Mouse (Mus musculus): ENCODE data around the gene Ptprr.

The Ptprr gene

DNA sequence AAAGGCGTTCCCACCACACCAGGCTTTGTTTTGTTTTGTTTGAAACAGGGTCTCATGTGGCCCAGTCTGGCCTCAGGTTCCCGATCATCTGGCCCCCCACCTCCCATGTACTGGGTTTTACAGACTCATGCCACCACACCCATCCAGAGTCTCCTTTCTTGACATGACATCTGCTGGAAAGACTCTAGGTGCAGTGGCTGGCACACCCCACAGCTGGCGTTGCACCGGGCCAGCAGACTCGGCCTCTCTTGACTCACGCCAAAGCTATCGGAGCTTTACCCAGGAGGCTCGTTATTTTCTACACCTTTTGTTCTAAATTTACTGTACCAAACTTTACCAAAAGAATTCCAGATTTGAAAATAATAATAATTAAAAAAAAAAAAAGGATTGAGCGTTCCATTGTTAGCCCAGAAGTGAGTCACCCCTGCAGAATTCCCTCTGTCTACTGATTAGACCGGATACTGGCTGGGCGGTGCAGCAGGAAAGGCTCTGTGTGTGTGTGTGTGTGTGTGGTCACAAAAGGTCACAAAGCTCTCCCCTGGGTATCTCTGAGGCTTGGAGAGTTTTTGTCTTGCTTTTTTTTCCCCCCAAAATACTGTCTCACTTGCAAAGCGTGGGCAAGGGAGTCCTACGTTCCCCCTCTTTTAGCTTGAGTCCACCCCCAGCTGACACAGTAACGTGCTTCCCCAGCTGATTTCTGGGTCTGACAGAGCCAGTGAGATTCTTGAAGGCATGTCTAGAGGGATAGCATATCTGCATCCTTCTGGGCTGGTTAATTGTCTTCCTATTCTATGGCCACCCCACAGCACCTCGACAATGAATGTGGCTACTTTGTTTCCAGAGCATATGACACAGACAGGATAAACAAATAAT lies 248.8 kb downstream of the Ptprr start:
- DNase-seq (ENCODE audit: low spot score), result peak; percentile 70

GRCm38 (mm10) chr10:116267434-116267822 lies 249.4 kb downstream of the Ptprr start:
- DNase-seq (ENCODE audit: low spot score), result no peak

- DNase-seq (ENCODE audit: low spot score), result no peak
Measured at GRCm38 (mm10) chr10:116268343-116268742, 250.3 kb downstream of the Ptprr start.

GRCm38 (mm10) chr10:116270646-116271469 lies 252.8 kb downstream of the Ptprr start:
- DNase-seq (ENCODE audit: low spot score), result peak; percentile 35

- DNase-seq (ENCODE audit: low spot score), result no peak
Measured at GRCm38 (mm10) chr10:116271470-116271915, 253.5 kb downstream of the Ptprr start.

- no peak for DNase-seq (ENCODE audit: low spot score)
Measured at GRCm38 (mm10) chr10:116272156-116272555, 254.1 kb downstream of the Ptprr start.

DNA sequence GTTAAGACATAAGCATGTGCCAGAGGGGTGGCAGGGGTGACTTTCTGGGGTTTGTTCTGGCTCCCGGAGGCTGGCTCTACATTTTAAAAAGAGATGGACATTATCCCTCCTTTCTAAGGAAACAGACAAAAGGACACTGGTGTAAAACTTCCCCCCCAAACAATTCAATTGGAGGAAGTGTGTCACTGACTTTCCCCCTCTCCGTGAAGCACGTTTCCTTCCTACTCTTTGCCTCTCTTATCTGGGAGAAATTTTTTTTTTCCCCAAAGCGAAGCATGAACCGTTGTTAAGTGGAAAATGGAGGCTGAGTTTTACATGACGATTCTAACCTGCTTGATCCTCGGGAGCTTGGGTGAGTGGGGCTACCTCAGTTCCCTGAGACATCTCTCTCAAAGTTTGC lies 257.3 kb downstream of the Ptprr start, which contains the start of gene Ptprb:
TSS of gene Ptprb (plus strand) at position 244 of the 400 bp plus-strand sequence.
- no peak for DNase-seq (ENCODE audit: low spot score)

DNA sequence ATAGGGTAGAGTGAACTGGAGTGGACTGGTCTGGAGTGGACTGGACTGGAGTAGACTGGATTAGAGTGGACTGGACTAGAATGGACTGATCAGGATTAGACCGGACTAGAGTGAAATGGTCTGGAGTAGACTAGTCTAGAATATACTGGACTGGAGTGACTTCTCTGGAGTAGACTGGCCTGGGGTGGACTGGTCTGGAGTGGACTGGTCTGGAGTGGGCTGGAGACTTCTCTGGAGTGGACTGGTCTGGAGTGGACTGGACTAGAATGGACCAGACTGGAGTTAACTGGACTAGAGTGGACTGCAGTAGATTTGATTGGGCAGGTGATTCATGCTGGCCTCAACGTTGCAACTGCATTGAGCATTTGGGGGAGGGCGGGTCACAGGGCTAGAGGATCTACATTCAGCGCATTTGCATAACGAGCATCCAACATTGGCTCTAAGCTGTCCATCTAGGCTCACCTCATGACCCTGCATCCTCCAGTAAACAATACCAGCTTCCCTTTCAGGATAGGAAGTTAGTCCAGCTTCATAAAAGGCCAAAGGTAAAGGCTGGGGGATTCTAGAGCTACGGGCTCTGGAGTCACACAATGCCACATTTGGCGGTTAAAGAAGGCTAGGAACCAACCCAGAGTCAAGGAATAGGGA lies 268.8 kb downstream of the Ptprr start:
- no peak for DNase-seq (ENCODE audit: low spot score)

- DNase-seq (ENCODE audit: low spot score), result peak; percentile 71
Measured at GRCm38 (mm10) chr10:116288130-116288529, 270.1 kb downstream of the Ptprr start.

GRCm38 (mm10) chr10:116290483-116290882 lies 272.5 kb downstream of the Ptprr start:
- DNase-seq (ENCODE audit: low spot score), result no peak

GRCm38 (mm10) chr10:116291153-116291755 lies 273.2 kb downstream of the Ptprr start:
- no peak for DNase-seq (ENCODE audit: low spot score)

DNA sequence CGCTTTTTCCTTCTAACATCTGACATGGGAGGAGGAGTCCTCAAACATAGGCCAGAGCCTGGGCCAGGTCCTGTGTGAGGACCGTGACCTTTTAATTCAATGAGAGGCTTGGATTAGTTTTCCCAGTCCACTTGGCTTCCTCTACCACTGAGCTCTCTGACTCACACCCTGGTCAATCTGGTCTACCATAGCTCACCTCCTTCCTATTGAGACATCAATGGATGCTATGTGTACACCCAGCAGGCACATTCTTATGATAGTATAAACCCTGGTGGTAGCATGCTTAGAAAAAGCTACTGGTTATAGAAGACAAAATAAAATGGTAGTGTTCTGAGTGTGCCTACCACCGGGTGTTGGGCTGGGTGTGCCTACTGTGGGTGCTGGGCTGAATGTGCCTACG lies 278.4 kb downstream of the Ptprr start:
- no peak for DNase-seq (ENCODE audit: low spot score)

DNA sequence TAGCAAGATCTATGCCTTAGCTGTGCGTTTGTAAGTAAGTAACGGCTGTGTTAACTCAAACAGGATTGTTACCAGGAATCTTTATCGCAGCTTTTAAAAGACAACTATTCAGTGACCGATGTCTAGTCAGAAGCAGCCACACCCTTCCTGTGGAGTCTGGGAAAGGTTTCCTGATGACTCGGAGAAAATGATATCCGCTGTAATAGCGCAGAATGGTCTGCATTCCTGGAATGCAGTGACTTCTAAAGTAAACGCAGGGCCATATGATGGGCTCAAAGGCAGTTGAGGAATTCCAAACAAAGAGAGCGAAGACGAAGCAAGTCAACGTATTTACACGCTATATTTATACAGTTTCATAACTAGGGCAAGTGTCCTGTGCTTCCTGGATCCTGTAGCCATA lies 279.8 kb downstream of the Ptprr start:
- peak; percentile 45 for DNase-seq (ENCODE audit: low spot score)

DNA sequence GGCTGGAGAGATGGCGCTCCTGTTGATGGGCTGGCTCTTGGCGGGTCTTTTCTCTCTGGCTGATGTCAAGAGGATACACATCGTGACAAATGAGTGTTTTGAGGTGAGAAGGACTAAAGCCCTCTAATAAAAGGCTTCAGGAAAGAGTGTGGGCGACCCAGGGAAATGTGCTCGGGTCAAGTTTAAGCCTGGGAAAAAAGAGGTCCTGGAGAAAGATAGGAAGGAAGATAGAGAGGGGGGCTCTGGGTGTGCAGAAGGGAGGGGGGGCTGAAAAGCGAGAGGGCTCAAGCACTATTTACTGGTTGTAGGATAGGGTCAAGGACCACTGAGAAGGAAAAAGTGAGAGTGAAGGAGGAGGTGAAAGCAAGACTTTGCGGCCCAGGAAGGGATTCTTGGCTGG lies 282.8 kb downstream of the Ptprr start:
- no peak for DNase-seq (ENCODE audit: low spot score)

GRCm38 (mm10) chr10:116301258-116301657 lies 283.2 kb downstream of the Ptprr start:
- peak; percentile 80 for DNase-seq (ENCODE audit: low spot score)

DNA sequence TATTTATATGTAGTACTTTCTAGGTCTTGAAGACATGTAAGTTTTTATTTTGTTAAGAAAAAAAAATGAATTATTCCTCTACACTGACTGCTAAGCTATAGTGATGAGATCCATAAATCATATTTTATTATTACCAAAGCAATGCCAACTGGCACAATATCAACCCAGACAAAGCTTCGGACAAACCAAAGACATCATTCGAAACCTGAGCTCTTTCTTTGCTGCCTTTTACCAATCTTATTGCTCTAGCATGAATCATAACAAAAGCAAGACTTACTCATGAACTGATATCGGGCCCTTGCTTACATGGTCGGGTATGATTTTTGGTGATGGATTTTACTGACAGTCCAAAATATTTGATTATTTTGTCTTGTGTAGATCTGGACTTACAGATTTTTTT lies 286.3 kb downstream of the Ptprr start:
- DNase-seq (ENCODE audit: low spot score), result no peak

GRCm38 (mm10) chr10:116309460-116309859 lies 291.4 kb downstream of the Ptprr start:
- DNase-seq (ENCODE audit: low spot score), result no peak

GRCm38 (mm10) chr10:116310516-116311210 lies 292.6 kb downstream of the Ptprr start:
- peak; percentile 43 for DNase-seq (ENCODE audit: low spot score)

DNA sequence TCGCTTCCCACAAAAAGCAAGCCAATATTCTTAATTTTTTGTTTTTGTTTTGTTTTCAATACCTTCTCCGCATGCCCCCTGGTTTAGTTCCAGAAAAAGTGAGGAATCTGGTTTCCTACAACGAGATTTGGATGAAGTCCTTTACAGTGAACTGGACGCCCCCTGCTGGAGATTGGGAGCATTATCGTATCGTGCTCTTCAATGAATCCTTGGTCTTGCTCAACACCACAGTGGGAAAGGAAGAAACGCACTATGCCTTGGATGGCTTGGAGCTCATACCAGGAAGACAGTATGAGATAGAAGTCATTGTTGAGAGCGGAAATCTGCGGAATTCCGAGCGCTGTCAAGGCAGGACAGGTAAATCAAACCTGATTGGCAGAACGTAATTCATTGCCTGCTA lies 301.2 kb downstream of the Ptprr start:
- DNase-seq (ENCODE audit: low spot score), result peak; percentile 76

Measured in lung, postnatal 25 days (tissue).